Mouse (Mus musculus) liver, embryonic 14.5 days (tissue): ENCODE data around the gene Adssl1. TPM values are rescaled to one million over a fixed set of nuclear protein-coding genes. Genes with fewer than 3 reads are reported as not detected.

Source experiments
- ATAC-seq: fragments of 200-750 bp; cut with Nextera tagmentation; 2 replicates; pipeline ENCODE4 v1.8.0; 2017; ENCODE audit warnings: moderate number of reproducible peaks, mild to moderate bottlenecking, moderate library complexity; ENCODE audit not compliant: insufficient read depth
- DNase-seq, 3 experiments: peaks; one replicate each; pipeline ENCODE4 v3.0.0-alpha.2; 2012 to 2013; ENCODE audit warnings: low read depth in 3 of 3, low spot score in 3 of 3
- H3K27ac ChIP-seq: fragments of 300-500 bp; sonication (generic); 2 replicates; pipeline ENCODE4 v1.5.1; 2014; ENCODE audit warnings: moderate library complexity, mild to moderate bottlenecking, control low read depth, inconsistent platforms
- H3K27me3 ChIP-seq: fragments of 300-500 bp; sonication (generic); 2 replicates; pipeline ENCODE4 v1.6.1; 2014; ENCODE audit warnings: mild to moderate bottlenecking, low read length, moderate library complexity; ENCODE audit not compliant: control insufficient read depth, insufficient read depth
- H3K36me3 ChIP-seq: fragments of 300-500 bp; sonication (generic); replicated peaks from 2 replicates; pipeline ENCODE4 v1.6.1; 2014; ENCODE audit warnings: low read depth; ENCODE audit not compliant: control insufficient read depth, insufficient read depth
- H3K4me1 ChIP-seq, 2 experiments: fragments of 200-500 bp in 1 of 2; fragments of 300-500 bp in 1 of 2; sonication (generic) in 1 of 2; replicated peaks; 2 replicates each; pipeline ENCODE4 v1.6.1; 2012 to 2014; ENCODE audit warnings: antibody characterized with exemption in 1 of 2, inconsistent platforms in 1 of 2, low read length in 1 of 2; ENCODE audit not compliant: control insufficient read depth in 2 of 2, insufficient read depth in 2 of 2
- H3K4me2 ChIP-seq: fragments of 300-500 bp; sonication (generic); 2 replicates; pipeline ENCODE4 v1.6.1; 2014; ENCODE audit warnings: low read depth, mild to moderate bottlenecking, control low read depth, moderate library complexity
- H3K4me3 ChIP-seq, 2 experiments: fragments of 200-500 bp in 1 of 2; fragments of 300-500 bp in 1 of 2; sonication (generic) in 1 of 2; 2 replicates each; pipeline ENCODE4 v1.5.1; 2012 to 2014; ENCODE audit warnings: low read depth in 2 of 2, low read length in 2 of 2, mild to moderate bottlenecking in 2 of 2, control low read depth in 1 of 2, inconsistent platforms in 1 of 2, moderate library complexity in 1 of 2; ENCODE audit not compliant: insufficient read depth in 1 of 2
- H3K9ac ChIP-seq: fragments of 300-500 bp; sonication (generic); replicated peaks from 2 replicates; pipeline ENCODE4 v1.6.1; 2014; ENCODE audit warnings: mild to moderate bottlenecking, control low read depth, moderate library complexity
- H3K9me3 ChIP-seq: fragments of 300-500 bp; sonication (generic); 2 replicates; pipeline ENCODE4 v1.6.1; 2016; ENCODE audit warnings: low read length, mixed read lengths; ENCODE audit not compliant: control insufficient read depth
- CTCF ChIP-seq: IDR thresholded peaks from 2 replicates; pipeline ENCODE4 v1.5.1; 2016; ENCODE audit warnings: antibody characterized with exemption, low read depth, control low read depth
- EP300 ChIP-seq: IDR thresholded peaks from 2 replicates; pipeline ENCODE4 v1.6.1; 2016; ENCODE audit warnings: antibody characterized with exemption, low read depth
- WGBS: fragments of 180-500 bp; shearing (Covaris S2); extraction: QIAGEN DNeasy Blood & Tissue Kit; methylation state at CpG from one replicate; pipeline ENCODE4 v1.1.7; 2014; ENCODE audit not compliant: insufficient replicate concordance; 5-methylcytosine and 5-hydroxymethylcytosine counted together
- polyA plus RNA-seq, 2 experiments: library from polyadenylated mRNA; depleted of rRNA in 1 of 2; stranded (reverse) in 1 of 2; unstranded in 1 of 2; fragments of >200 nt; fragmentation: Nextera tagmentation in 1 of 2; extraction: Ambion mirVana in 1 of 2; gene quantifications; 2 replicates each; pipeline versions ENCODE4 v1.2.1 to v1.2.3; 2012 to 2014

Gene Adssl1
- polyA plus RNA-seq, 2 experiments, result 5.4 to 8.5 TPM

GRCm38 (mm10) chr12:112597618-112598017, 22.2 kb upstream of the Adssl1 start:
- no peak overlapping the region for H3K9ac ChIP-seq
- no peak overlapping the region for H3K4me3 ChIP-seq
- H3K27me3 ChIP-seq, result no peaks in the 10 kb centered on the region
- DNase-seq, result no peak
- 75% methylated on average over 8 of the region's 8 CpGs for WGBS
- no peaks in the 10 kb centered on the region for H3K36me3 ChIP-seq
- no peak for ATAC-seq
- no peaks in the 10 kb centered on the region for H3K9me3 ChIP-seq
- TF ChIP-seq EP300, result no peak
- no peak for TF ChIP-seq CTCF
- H3K4me2 ChIP-seq, result no peak overlapping the region
- no peak overlapping the region for H3K27ac ChIP-seq
- peaks cover 3 to 32% of the 10 kb centered on the region in 2 experiments; a peak in 3 of 4 replicates for H3K4me1 ChIP-seq

DNA sequence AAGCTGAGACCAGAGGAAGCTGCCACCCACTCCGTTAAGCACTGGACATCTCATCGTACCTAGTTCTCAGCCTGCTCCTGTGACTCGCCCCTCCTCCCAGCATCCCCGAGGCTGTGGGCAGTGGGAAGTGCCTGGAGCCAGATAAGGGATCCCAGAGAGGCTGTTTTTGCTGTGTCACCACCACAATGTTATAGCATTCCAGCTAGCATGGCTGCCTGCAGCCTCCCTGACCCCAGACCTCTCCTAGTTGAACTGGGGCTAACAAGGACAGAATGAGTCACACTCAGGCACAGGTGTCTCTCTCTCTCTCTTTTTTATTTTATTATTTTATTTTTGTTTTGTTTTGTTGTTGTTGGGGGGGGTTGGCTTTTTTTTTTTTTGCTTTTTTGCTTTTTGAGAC, 20.6 kb upstream of the Adssl1 start:
- Histone ChIP-seq H3K36me3 (no peaks in the 10 kb centered on the region), H3K4me3 (no peak overlapping the region), H3K4me1 (peaks cover 3 to 27% of the 10 kb centered on the region in 2 experiments; a peak in 3 of 4 replicates), H3K27me3 (no peaks in the 10 kb centered on the region), H3K9me3 (no peaks in the 10 kb centered on the region), H3K9ac (no peak overlapping the region), H3K27ac (no peak overlapping the region), H3K4me2 (peak overlapping the region; percentile 13; the same call in 1 of the 2 replicates)
- ATAC-seq, result peak; percentile 63
- TF ChIP-seq CTCF (no peak), EP300 (no peak)
- peak in 1 of 3 experiments; percentile 34 for DNase-seq
- WGBS, result 0% methylated on average over 4 of the region's 4 CpGs

- Histone ChIP-seq H3K4me3 (no peak overlapping the region), H3K36me3 (no peaks in the 10 kb centered on the region), H3K9me3 (no peaks in the 10 kb centered on the region), H3K27ac (no peak overlapping the region), H3K4me1 (peaks cover 3 to 19% of the 10 kb centered on the region in 2 experiments; a peak in 3 of 4 replicates), H3K27me3 (no peaks in the 10 kb centered on the region), H3K9ac (no peak overlapping the region), H3K4me2 (no peak overlapping the region)
- ATAC-seq (no peak), DNase-seq (no peak)
- no peak for TF ChIP-seq CTCF
- TF ChIP-seq EP300, result no peak
- 66% methylated on average over 30 of the region's 30 CpGs for WGBS
Measured at GRCm38 (mm10) chr12:112599942-112600611, 19.8 kb upstream of the Adssl1 start.

DNA sequence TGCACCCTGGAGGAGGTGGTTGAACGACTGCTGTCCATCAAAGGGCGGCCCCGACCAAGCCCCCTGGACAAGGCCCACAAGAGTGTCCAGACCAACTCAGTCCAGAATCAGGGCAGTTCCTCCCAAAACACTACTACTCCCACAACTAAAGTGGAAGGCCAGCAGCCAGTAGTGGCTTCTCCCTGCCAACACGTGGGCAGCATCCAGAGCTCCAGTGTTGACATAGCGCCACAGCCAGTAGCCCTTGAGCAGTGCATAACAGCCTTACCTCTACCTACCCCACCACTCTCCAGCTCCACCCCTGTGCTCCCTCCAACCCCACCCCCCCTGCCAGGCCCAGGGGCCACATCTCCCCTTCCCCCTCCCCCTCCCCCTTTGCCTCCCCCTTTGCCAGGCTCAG, 15.8 kb upstream of the Adssl1 start:
- Histone ChIP-seq H3K9me3 (no peaks in the 10 kb centered on the region), H3K9ac (no peak overlapping the region), H3K4me3 (no peak overlapping the region), H3K27me3 (no peaks in the 10 kb centered on the region), H3K4me1 (peaks cover under 1 to 11% of the 10 kb centered on the region in 2 experiments; a peak in 3 of 4 replicates), H3K36me3 (no peaks in the 10 kb centered on the region), H3K27ac (no peak overlapping the region), H3K4me2 (no peak overlapping the region)
- no peak for TF ChIP-seq CTCF
- TF ChIP-seq EP300, result no peak
- WGBS, result 74% methylated on average over 5 of the region's 5 CpGs
- ATAC-seq (no peak), DNase-seq (no peak)

GRCm38 (mm10) chr12:112604709-112605649, 14.9 kb upstream of the Adssl1 start:
- peak; percentile 40; the same call in 1 of the 2 replicates for ATAC-seq
- peak; percentile 48 for TF ChIP-seq CTCF
- TF ChIP-seq EP300, result no peak
- no peak for DNase-seq
- H3K4me2 ChIP-seq, result no peak overlapping the region
- H3K9ac ChIP-seq, result no peak overlapping the region
- WGBS, result 62% methylated on average over 20 of the region's 20 CpGs
- no peaks in the 10 kb centered on the region for H3K27me3 ChIP-seq
- H3K27ac ChIP-seq, result no peak overlapping the region
- no peaks in the 10 kb centered on the region for H3K36me3 ChIP-seq
- H3K4me1 ChIP-seq, result peaks cover 0 to 3% of the 10 kb centered on the region in 2 experiments; a peak in 1 of 4 replicates
- H3K4me3 ChIP-seq, result no peak overlapping the region
- H3K9me3 ChIP-seq, result no peaks in the 10 kb centered on the region
